Mouse (Mus musculus) c-Kit-negative CD71-positive TER-119-positive erythroid progenitor cells, embryonic 14.5 days (primary cell): Measurements from ENCODE around the gene Olfr483.

Experiments used
- DNase-seq: peaks from one replicate; pipeline ENCODE4 v3.0.0-alpha.2; 2013; ENCODE audit warnings: low read depth, low spot score

Gene Olfr483

GRCm38 (mm10) chr7:108100549-108100948 is at the start of gene Olfr483:
TSS of gene Olfr483 (plus strand) at chr7:108100849.
- DNase-seq, result no peak

GRCm38 (mm10) chr7:108067246-108067645 is 33.4 kb upstream of the Olfr483 start, which contains the start of gene Olfr480:
TSS of gene Olfr480 (minus strand) at chr7:108067346.
- DNase-seq, result no peak

GRCm38 (mm10) chr7:108079555-108079954 is 21.1 kb upstream of the Olfr483 start, which contains the start of gene Olfr481:
TSS of gene Olfr481 (plus strand) at chr7:108079855.
- DNase-seq, result no peak

GRCm38 (mm10) chr7:108097486-108097885 is 3.2 kb upstream of the Olfr483 start, which contains the start of gene Olfr482:
TSS of gene Olfr482 (minus strand) at chr7:108097586.
- no peak for DNase-seq

GRCm38 (mm10) chr7:108120681-108121080 is 20.0 kb downstream of the Olfr483 start:
- DNase-seq, result no peak

GRCm38 (mm10) chr7:108121416-108121815 is 20.8 kb downstream of the Olfr483 start:
- no peak for DNase-seq

GRCm38 (mm10) chr7:108127349-108127748 is 26.7 kb downstream of the Olfr483 start, which contains the start of gene Olfr484:
TSS of gene Olfr484 (minus strand) at chr7:108127449.
- DNase-seq, result no peak
